Mouse (Mus musculus) T-cell, adult 2 months (primary cell): ENCODE measurements around the gene Fam76a.

Experiments
- DNase-seq: peaks from one replicate; pipeline ENCODE4 v3.0.0; 2022; ENCODE audit warnings: low spot score

Gene Fam76a

DNA sequence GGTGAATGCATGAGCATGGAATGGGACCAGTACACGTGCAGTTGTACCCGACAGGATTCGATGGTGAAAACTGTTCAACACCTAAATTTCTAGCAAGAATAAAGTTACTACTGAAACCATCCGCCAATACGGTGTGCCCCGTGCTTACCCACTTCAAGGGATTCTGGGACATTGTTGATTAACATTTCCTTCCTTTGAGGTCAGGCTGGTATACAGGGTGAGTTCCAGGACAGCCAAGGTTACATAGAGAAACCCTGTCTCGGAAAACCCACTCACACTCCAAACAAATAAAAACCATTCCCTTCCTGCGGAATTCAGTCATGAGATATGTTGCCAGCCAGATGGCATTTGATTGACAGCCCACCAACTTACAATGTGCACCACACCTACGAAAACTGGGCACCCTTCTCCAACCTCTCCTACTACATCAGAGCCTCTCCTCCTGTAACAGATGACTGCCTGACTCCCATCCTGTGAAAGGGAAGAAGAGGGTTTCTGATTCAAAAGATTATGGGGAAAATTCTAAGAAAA lies 37.4 kb downstream of the Fam76a start:
- peak; percentile 12 for DNase-seq

DNA sequence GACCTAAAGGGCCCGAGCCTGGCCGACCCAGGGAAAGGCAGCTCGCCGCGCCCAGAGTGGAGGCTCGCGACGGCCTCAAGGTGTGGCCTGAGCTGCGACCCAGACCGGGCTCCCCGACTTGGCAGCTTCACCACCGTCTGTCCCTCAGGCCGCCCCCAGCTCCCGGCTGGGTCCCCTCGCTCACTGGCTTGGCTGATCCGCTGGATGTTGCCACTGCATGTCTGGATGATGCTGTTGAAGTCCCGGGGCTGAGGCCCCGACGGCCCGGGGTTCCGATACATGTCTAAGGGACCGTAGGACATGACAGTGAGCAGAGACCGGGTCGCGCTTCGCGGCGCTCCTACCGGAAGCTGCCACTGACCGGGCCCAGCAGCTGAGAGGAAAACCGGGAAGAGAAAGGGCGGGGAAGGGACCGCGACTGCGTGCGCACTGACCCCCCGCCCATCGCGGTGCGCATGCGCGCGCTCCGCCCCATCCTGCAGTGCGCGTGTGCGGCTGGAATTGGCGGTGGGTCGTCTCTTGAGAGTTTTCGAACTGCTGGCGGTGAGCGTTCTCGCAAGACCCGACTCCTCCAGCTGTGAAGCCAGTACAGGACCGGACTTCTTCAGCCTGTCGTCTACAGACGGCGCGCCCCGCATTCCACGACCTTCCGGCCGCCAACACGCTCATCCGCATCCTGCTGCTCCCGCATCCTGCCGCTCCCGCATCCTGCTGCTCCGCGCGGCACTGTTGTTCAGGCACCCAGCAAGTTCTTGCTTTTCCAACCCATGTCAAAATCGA lies 38.1 kb downstream of the Fam76a start, which contains the start of gene Stx12:
Gene Stx12 (minus strand): TSS at position 446 of the 780 bp plus-strand sequence.
- DNase-seq, result peak; percentile 73

DNA sequence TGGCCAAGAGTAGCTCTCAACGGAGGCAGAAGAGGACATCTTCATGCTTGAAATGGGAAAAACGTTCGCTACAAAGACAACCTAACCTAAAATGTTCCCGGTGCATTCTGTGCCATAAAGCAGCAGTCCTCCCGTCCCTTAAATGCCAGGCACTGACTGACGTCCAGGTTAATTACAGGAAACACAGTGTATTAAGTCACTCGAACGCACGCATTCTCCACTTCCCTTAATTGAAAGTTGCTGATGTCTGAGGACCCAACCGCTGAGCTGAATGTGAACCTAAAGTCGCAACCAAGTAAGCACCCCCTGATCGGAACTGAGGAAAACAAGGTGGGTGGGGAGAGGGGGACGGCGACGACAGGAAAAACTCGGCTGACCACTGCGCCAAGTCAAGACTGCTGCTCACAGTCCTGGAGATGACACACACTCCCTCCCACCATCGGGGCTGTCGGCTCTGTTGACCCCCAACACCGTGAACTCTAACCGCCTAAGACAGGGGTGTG lies 38.7 kb downstream of the Fam76a start:
- DNase-seq, result peak; percentile 20

DNA sequence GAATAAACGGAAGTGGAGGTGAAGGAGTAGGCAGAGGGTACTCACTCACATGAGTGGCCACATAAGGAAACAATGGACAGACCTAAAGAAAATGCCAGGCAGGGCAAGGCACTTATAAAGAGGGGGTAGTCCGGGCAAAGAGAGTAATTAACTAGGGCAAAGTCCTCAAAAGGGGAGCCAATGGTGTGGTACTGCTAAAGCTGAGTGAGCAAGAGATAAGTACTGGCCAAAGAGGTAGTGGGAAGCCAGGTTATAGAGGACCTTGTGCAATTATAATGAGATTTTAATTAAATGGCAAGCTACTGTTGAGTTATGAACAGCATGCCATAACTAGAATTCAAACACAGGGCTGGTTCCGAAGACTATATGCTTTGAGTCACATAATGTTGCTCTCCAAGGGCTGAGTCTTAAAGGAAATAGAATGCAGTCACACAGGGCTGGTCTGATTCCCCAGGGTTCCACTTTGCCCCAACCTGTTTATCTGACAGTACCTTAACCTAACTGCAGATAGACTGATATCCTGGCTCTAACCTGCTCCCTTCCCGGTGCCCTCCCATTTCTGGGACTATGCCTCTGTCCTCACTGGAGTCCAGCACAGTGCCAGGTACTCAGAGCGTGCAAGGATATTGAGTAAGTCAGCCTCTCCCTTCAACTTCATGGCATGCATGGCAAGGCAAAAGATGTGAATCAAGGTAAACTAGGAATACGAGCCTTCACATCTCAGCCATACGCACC lies 47.8 kb downstream of the Fam76a start:
- DNase-seq, result no peak

DNA sequence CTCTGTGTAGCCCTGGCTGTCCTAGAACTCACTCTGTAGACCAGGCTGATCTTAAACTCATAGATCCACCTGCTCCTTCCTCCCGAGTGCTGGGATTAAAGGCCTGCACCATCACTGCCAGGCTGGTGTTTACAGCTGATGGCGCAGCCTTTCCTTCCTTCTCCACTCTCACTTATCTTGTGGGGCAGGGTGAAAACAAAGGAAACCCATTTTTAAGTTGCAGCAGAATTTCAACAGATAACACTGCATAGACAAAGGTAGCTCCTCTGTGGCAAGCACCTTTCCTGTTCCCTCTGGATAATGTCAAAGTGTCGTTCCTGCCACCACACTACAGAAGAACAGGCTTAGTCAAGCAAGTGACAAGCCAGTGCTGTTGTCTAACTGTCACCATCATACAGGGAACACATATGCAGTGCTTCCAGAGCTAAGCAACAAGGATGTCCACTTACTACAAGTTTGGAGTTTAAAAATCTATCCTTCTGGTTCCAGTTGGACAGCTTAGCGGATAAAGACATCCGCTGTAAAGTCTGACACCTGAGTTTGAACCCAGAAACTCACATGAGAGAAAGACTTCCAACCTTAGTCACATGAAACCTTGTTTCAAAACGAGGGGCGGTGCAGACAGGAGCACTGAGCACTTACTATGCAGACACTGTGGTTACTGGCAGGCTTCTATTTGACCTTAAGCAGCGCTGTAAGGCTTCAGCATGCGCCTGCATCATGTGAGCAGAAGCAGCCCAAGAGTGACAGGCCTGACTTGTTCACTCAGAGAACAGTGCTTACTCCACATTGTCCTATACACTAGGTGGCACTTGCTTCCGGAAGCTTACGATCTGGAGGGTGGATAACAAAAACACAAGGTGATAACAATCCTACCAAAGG lies 48.6 kb downstream of the Fam76a start:
- no peak for DNase-seq

DNA sequence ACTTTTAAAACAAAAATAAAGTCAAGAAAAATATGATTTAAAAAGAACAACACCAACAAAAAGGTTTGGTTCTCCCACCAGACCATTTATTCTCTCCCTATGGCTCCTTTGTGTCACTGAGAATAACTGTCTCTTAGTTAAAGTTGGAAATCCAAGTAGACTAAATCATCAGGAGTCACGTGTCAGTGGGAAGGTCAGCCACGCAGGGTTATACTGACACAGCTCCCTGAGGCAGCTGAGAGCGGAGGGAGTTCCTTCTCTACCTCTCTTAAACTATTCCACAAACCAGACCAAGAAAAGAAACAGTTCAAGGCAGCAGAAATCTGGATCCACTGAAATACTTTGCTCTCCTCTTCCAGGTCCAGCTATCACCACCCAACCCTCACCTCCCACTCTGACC lies 51.2 kb downstream of the Fam76a start:
- DNase-seq, result no peak

DNA sequence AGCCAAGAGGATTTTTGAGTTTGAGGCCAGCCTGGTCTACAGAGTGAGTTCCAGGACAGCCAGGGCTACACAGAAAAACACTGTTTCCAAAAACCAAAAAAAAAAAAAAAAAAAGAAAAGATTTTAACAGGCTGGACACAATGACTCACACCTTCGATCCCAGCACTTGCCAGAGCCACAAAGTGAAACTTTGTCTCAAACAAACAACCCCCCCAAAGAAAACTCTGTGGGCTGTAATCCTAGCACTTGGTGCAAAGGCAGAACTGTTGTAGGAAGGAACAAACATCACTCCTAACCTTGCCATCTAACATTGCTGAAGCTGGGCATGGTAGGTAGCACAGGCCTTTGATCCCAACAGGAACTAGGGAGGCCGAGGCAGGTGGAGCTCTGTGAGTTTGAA lies 57.5 kb downstream of the Fam76a start:
- DNase-seq, result no peak

DNA sequence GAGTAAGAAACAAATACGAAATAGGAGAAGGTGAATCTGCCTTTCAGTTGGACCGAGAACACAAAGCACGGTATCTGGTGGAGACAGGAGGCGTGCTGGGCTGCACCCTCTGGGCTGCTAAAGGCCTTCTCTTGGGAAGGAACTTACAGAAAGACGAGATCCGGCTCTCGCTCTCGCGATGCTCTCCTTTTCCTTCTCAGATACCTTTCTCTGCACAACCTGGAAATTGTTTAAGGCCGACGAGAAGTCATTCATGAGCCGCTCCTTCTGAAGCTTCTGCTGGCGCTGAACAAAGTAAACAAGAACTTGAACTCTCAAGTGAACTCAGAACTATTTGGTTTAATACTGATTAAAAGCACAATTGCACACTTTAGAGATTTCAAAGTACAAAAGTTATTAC lies 59.3 kb downstream of the Fam76a start:
- no peak for DNase-seq

DNA sequence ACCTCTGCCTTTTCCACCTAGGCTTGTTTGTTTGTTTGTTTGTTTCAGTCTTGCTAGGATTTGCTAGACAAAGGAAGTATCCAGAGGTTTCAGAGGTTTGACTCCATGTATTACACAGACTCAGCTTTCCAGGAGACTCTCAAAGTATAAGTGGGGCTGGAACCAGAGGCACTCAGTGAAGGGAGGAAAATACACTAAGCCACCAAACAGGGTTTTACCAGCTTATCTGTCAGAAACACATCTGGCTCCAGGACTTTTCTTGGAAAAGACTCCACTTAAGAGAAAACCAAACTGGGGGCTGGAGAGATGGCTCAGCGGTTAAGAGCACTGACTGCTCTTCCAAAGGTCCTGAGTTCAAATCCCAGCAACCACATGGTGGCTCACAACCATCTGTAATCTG lies 61.5 kb downstream of the Fam76a start:
- no peak for DNase-seq
